Mouse (Mus musculus): ENCODE measurements around the gene Abca8b.
"Not testable (repeated sequence)": the region's sequence is repeated elsewhere in the genome, so short reads cannot be mapped to it uniquely, and the experiment has no call there.

Abca8b gene

GRCm38 (mm10) chr11:109912118-109912517 lies 83.5 kb downstream of the Abca8b start:
- DNase-seq = not testable (repeated sequence)

DNA sequence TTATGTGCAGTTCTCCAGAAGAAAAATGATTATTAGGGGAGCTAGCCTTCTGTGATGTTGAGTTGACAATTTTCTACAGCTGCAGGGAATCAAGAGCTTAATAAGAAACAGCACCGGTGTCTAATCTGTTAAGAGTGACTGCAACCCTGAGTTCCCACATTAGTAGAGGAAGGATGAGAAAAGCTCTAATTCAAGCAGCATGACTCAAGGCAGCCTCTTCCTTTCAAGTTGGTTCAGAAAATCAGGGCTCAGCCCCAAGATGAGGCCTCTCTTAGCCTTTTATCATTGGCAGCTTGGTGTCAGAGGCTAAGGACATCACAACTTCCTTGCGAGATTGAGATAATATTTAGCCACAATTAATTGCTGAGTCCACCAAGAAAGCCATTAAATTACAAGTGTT lies 85.8 kb downstream of the Abca8b start:
- DNase-seq = no peak

- DNase-seq = no peak
Observed at GRCm38 (mm10) chr11:109908207-109909031, 87.2 kb downstream of the Abca8b start.

DNA sequence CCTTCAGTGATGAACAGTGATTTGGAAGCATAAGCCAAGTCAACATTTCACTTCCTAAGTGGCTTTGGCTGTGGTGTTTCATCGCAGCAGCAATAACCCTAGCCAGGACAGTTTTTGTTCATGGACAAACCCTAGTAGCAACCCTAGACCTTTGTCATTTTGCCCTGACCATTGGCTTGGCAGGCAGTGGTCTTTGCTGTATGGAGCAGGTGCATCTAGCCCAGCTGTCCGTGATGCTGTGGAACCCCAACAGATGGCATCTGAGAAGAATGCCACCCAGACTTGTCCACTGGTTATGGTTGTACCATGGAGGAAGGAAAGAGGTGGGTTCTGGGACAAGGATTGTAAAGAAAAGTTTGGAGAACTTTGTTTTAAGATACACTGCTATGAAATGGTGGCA lies 88.1 kb downstream of the Abca8b start:
- DNase-seq = no peak

- DNase-seq = no peak
Observed at GRCm38 (mm10) chr11:109902616-109903598, 92.7 kb downstream of the Abca8b start.

- no peak for DNase-seq
Observed at GRCm38 (mm10) chr11:109900491-109901241, 95.0 kb downstream of the Abca8b start.

GRCm38 (mm10) chr11:109898791-109899467 lies 96.7 kb downstream of the Abca8b start:
- no peak for DNase-seq

DNA sequence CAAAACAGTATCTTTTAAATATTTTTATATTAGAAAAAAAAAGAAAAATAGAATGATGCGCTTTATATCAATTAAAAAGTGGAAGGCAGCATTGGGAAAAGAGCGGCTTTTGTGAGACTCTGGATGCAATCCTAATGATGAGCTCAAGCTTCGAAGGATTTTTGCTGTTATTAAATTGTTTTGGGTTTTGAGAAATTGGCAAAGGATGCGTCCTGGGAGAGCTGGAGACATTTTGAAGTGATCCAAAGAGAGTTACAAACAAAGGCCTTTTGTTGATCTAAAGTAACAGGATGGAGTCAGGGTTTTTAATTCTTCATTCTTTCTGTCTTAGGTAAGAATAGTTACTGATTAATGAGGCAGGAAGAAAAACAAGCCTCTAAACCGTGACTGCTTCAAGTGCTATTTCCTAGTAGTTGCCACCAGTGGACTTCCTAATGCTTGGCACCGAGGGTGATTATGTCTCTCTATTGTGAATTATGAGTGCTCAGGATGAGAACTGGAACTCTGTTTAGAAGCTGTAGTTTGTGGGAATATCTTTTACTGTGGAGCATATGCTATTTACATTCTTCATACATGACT lies 99.6 kb downstream of the Abca8b start:
- DNase-seq = no peak

DNA sequence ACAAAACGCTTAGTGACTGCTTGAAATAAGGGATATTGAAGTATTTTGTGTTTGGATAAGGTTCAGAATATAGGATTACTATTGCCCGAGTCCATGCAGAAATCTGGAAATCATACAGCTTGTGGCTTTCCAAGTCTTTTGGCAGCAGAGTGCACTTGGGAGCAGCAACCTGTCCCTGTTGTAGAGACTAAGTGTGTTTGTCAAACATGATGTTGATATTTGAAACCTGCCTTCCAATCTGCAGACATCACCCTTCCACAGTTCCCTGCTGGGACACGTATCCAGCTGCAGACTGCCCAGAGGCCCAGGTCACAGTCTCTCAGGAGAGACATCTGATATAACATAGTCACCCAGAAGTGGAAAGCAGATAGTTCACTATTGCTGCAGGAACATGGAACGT lies 100.1 kb downstream of the Abca8b start:
- no peak for DNase-seq

- no peak for DNase-seq
Observed at GRCm38 (mm10) chr11:109893894-109894804, 101.5 kb downstream of the Abca8b start.

GRCm38 (mm10) chr11:109891989-109892386 lies 103.7 kb downstream of the Abca8b start:
- no peak for DNase-seq

GRCm38 (mm10) chr11:109891371-109891988 lies 104.2 kb downstream of the Abca8b start:
- DNase-seq = no peak

- DNase-seq = no peak
Observed at GRCm38 (mm10) chr11:109889595-109889994, 106.0 kb downstream of the Abca8b start.

GRCm38 (mm10) chr11:109886757-109887156 lies 108.9 kb downstream of the Abca8b start:
- DNase-seq = no peak

DNA sequence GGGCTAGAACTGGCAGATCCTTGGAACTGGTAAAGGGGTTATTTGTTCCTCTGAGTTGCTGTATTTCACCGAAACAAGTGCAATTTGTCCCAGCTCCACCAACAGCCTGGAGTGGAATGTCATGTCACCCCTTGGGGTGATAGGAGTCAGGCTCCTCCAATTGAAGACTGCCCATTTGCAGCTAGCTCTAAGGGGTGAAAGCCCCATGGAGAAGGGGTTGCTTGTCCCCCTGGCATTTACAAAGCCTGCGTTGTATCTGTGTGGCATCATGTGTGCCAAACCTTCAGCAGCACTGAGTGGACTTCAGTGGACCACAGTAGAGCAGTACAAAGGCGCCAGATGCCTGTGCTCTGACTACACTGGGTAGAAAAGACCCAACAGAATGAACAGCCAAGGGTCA lies 110.1 kb downstream of the Abca8b start:
- no peak for DNase-seq

- no peak for DNase-seq
Observed at GRCm38 (mm10) chr11:109884801-109885200, 110.8 kb downstream of the Abca8b start.

- DNase-seq = no peak
Observed at GRCm38 (mm10) chr11:109884126-109884525, 111.5 kb downstream of the Abca8b start.
